Mouse (Mus musculus): ENCODE measurements around the gene Alox5. TPM values are rescaled to one million over a fixed set of nuclear protein-coding genes. Genes with fewer than 3 reads are reported as not detected.

The Alox5 gene
- 0.44 and 0.45 TPM in 2 replicates for polyA plus RNA-seq (2021; fragmentation: Nextera tagmentation)
- long read RNA-seq, experiment 1, partial matches to known transcripts: 0 of 4 reads
- long read RNA-seq, experiment 1, other reads (novel, unspliced or antisense): 0 of 4 reads
- long read RNA-seq, experiment 2: 0 reads

GRCm38 (mm10) chr6:116460544-116461283 lies at the start of gene Alox5:
TSS of gene Alox5 (minus strand) at chr6:116461178.

DNA sequence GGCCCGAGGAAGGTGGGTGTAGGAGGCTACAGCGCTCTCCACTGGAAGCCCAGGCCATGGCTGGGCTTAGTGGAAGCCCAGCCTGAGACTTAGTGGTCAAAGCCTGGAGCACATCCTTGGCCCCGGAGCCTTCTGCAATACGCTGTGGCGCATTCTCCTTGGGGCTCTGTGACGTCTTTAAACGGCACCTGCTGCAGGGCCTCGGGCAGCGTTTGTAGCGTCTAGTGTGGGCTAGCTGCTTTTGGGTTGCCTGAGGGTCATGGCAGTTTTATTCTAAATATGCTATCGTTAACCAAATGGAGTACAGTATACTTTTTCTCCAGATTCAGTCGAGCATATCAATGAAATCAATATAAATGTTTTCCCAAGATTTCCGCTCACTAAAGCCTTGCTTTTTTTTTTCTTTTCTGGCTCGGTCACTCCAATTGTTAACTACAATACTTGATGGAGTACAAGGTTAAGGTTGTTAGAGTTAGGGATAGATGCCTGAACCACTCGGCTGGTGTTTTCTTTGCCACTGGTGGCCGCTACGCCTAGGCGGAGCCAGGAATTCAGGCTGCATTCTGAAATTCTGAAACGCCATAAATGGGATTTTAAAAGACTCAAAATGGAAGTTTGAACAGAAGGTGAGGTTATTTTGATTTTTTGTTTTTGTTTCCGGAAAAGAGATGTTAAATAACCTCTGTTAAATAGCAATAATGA lies 45.5 kb upstream of the Alox5 start, which contains the start of gene Olfr212:
Olfr212 (plus strand) TSS at position 215 of the 702 bp plus-strand sequence.

GRCm38 (mm10) chr6:116488791-116489190 lies 27.8 kb upstream of the Alox5 start, which contains the start of gene Olfr211:
TSS of gene Olfr211 (plus strand) at chr6:116489091.

Other genes with a start within 250 kb of the Alox5 start
- 1.3 and 1.9 TPM in 2 replicates for gene Zfand4, start 197.0 kb downstream of the Alox5 start, polyA plus RNA-seq (2021; fragmentation: Nextera tagmentation)
- gene March8, start 123.2 kb downstream of the Alox5 start, polyA plus RNA-seq (2021; fragmentation: Nextera tagmentation): 12.2 and 26.5 TPM in 2 replicates
- not detected in 2 replicates for gene Olfr211, start 27.9 kb upstream of the Alox5 start, polyA plus RNA-seq (2021; fragmentation: Nextera tagmentation)
- gene Olfr212, start 45.3 kb upstream of the Alox5 start, polyA plus RNA-seq (2021; fragmentation: Nextera tagmentation): not detected in 2 replicates
- gene Olfr213, start 77.3 kb upstream of the Alox5 start, polyA plus RNA-seq (2021; fragmentation: Nextera tagmentation): not detected in 2 replicates
- gene Gm5580, start 90.0 kb upstream of the Alox5 start, polyA plus RNA-seq (2021; fragmentation: Nextera tagmentation): 0.16 and 0.64 TPM in 2 replicates
- not detected in 2 replicates for gene Olfr214, start 93.1 kb upstream of the Alox5 start, polyA plus RNA-seq (2021; fragmentation: Nextera tagmentation)
- gene Olfr215, start 123.0 kb upstream of the Alox5 start, polyA plus RNA-seq (2021; fragmentation: Nextera tagmentation): not detected in 2 replicates
- gene Zfp422, start 167.8 kb upstream of the Alox5 start, polyA plus RNA-seq (2021; fragmentation: Nextera tagmentation): 18.2 and 24.3 TPM in 2 replicates
- 0.59 and 1.3 TPM in 2 replicates for gene Depp1, start 189.4 kb upstream of the Alox5 start, polyA plus RNA-seq (2021; fragmentation: Nextera tagmentation)
- gene Rassf4, start 212.8 kb upstream of the Alox5 start, polyA plus RNA-seq (2021; fragmentation: Nextera tagmentation): 4.4 and 4.5 TPM in 2 replicates

Data from left cerebral cortex, adult 6 months (tissue).